Mouse (Mus musculus): ENCODE measurements around the gene B3galt1. TPM values are rescaled to one million over a fixed set of nuclear protein-coding genes. Genes with fewer than 3 reads are reported as not detected.

The B3galt1 gene
- total RNA-seq, 2 experiments from 2014 or later = 92.2 to 94.0 TPM

DNA sequence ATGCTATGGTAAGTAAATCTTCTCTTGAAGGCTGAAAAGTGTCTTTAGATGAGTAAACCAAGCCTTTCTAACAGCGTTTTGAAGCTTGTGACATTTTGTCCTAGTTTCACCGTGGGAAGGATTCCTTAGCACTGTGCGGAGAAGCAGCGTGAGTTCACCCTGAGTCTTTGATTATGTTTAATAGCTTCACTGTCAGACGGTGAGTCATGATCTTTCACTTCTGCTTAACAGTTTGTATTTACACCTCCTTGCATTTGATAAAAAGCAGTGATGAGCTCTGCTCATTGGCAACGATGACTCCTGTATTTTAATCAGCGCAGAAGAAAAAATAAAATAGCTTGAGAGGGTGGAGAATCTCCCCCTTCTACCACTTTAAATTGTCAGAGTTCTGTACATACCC is 440.0 kb downstream of the B3galt1 start:
- intact Hi-C loops (cut with DNase I) = no loop called here
- DNase-seq (ENCODE audit: low spot score in 2 of 2) = peak; percentile 24 to 61

DNA sequence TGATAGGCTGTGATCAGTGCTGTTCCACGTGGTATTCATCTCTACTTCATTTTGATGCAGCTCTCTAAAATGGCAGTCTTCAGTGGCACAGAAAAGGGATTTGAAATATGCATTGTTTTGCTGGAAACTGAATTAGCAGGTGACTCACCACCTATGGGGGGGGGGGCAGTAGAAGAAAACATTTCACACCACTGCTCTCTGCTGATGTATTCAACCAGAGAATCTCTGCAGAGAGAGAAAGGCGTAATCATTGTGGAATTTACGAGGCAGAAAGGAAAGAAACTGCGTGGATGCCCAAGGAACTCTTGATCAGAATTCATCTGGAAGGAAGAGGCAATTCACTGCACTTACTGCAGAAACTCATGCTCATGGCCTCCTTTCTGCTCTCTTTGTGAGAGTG is 445.7 kb downstream of the B3galt1 start:
- intact Hi-C loops (cut with DNase I) = no loop called here
- DNase-seq (ENCODE audit: low spot score in 2 of 2) = peak in 1 of 2 experiments; percentile 13

DNA sequence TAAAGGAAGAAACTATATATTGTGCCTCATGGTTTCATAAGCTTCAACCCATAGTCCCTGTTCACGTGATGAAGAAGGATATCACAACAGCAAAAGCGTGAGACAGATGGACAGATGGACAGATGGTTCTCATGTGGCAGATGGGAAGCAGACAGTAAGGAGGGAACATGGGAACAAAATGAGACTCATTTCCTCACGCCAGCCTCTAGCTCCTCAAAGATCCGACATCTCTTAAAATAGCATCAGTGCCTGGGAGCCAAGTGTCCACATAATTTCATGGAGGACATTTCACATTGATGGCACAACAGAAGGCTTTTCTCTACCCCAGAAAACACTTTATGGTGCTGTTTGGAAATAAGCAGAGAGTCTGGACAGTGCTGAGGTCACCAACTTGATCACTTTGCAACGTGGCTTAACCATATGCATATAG is 454.6 kb downstream of the B3galt1 start:
- peak in 1 of 2 experiments; percentile 75 for DNase-seq (ENCODE audit: low spot score in 2 of 2)
- intact Hi-C loops (cut with DNase I) = no loop called here

DNA sequence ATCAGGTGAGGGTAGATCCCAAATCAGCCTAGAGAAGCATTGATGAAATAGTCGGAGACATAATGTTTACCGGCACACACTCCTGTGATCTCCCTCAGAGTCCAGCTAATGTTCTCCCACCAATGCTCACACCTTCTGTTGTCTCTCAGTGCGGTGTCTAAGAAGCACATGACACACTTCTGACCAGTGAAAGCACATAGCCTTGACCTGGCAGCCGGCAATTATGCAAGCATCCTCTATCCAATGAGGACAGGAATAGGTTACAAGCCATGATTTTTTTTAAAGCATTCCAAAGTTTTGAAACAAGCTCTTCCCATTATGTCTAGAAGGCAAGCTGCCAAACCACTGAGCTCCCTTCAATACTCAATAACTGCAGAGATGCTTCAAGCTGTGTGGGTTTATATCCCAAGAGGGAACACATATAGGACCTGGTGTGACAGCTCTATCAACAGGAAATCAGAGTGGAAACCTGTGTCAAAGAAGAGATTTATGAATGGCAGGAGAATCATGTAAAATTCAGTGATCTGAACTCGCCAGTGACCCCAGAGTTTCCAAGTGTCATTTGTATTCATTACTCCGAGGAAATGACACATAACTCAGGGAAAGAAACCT is 456.0 kb downstream of the B3galt1 start:
- DNase-seq (ENCODE audit: low spot score in 2 of 2) = no peak
- intact Hi-C loops (cut with DNase I) = no loop called here

DNA sequence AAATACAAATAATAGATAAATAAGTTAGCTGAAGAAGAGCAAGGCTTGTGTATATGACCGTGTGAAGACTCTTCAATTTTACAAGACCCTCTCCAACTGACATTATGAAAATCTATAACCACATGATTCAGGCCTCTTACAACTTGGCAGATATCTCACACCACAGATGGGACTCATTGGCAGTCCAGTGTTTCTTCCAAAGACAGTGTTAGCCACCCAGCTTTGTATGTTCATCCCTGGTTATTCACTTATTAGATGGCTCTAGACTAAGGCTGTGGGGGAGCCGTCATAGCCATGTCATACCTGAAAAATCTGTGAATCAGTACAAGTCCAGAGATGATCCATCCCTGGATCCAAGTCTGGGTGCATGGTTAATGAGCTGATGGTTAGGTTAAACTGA is 463.1 kb downstream of the B3galt1 start:
- intact Hi-C loops (cut with DNase I) = no loop called here

DNA sequence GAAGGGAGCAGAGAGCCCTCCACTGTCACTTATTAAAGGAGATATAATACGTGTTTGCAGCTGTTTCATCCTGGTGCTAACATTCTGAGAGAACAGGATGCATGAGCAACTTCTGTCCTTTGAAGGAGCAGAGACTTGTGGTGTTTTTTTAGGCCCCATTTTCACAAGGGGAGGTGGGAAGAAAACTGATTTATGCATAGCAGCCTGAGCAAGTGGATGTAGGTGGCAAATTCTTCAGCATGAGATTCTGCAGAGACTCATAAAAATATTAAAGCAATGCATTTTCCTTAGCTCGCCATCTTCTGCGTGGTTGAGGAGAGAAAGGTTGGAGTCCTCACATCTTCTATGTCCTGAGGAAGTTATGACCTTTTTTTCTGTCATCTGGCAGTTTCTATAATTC is 469.0 kb downstream of the B3galt1 start:
- intact Hi-C loops (cut with DNase I) = loop anchor here (10.0 kb wide), 1 partner anchor 270 kb away; no protein-coding TSS in a partner anchor
- DNase-seq (ENCODE audit: low spot score in 2 of 2) = peak; percentile 35 to 92

More for the DNA sequence above, 463.1 kb downstream of the B3galt1 start:
- DNase-seq (ENCODE audit: low spot score in 2 of 2) = no peak

DNA sequence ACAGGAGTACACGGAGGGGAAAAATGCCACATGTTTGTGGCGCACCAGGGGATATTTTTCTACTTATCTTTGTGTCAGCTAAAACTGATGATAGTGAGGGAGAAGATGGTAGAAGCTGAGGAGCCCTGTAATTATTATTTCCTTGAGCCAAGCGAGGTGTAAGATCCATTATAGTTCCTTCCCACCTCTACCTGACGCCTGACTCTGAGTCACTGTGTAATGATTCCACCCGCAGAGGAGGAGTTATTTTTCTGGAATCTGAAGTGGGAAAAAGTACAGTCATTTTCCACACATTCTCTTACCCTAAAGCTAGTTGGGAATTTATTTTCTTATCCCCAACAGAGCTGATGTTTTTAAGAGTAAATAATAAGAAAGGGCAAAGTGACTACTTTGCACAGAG is 475.1 kb downstream of the B3galt1 start:
- peak in 1 of 2 experiments; percentile 76 for DNase-seq (ENCODE audit: low spot score in 2 of 2)
- intact Hi-C loops (cut with DNase I) = no loop called here

DNA sequence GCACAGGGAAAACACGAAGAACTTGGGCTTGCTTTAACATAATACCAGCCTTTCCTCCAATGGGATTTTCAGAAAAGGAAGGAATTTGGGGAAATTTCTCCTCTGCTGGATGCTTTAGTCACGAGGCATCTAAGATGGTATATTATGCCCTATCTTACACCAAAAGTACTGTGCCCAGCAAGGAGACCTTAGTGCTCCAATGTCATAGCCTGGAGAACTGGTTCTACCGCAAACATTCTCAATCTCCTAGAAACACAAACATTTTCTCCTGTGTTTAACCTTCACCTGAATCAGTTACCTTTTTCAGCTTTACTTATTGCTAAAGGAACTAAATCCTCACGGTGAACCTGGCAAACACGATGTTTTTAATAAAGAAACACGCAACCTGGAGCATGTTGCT is 486.8 kb downstream of the B3galt1 start:
- DNase-seq (ENCODE audit: low spot score in 2 of 2) = no peak
- intact Hi-C loops (cut with DNase I) = no loop called here

DNA sequence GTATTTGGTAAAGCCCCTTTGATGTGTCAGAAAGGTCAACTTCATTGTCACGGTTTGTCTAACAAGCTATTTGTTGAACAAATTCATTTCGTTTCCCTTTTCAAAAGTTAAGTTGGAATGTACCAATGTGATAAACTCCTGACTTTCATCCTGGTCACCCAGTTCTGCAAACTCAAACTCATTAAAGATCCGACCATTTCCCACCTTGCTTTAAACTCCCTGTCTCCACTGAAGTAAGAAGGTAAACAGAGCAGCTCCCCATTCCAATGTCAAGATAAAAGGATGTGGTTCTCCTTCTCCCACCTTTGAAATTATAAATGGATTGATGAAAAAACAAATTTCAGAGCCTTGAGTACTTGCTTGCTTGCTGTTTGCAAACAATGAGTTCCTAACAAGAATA is 487.6 kb downstream of the B3galt1 start:
- no peak for DNase-seq (ENCODE audit: low spot score in 2 of 2)
- intact Hi-C loops (cut with DNase I) = no loop called here

DNA sequence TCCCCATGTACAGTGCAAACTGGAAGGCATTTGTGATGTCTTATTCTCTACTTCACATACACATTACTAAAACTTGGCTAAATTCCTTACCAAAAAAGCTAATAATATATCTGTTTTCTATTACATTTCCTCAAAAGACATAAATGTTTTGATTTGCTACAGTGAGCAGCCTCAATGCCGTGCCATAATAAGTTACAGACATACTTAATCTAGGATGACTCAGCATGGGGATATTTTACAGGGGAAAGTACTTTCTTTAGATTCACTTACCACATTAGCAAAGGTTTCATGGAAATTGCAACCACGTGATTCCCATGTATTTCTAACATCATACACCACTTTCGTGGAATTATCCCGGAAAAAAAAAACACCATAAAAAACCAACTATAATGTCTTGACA is 495.7 kb downstream of the B3galt1 start:
- no peak for DNase-seq (ENCODE audit: low spot score in 2 of 2)

DNA sequence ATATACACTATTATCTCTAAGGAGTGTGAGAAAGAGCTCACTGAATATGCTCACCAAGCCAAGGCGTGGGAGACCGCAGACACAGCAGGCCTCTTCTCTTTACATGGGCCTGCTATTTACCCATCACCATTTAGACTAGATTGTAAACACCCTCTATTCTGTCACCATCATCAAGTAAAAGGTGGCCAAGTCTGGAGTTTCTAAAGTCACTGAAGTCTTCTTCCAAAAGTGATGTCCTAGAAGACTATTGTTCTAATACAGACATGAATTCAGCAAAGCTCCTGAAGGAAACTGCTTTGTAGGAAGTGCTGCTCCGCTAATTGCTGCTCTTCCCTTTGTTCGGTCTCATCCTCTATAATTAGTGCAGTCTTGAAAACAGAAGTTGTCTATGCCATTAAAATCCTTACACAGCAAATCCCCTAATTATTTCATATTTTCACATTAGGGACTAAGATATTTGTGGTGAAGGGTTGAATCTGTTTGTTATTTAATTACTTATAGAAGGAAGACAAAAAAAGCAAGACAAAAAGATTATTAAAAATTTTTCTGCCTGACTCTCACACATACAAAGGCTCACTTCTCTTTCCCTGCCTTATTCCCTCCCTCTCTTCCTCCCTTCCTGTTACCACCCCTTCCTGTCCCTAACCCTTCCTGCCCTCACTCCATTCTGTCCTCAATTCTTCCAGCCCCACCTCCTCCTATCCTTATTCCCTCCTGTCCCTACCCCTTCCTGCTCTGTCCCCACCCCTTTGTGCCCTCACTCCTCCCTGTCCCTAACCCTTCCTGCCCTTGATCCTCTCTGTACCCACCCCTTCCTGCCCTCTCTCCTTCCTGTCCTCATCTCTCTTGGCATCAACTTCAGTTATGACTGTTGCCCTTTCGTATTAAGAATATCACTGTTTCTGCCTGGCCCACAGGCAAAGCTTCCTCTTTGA is 514.0 kb downstream of the B3galt1 start:
- intact Hi-C loops (cut with DNase I) = no loop called here
- DNase-seq (ENCODE audit: low spot score in 2 of 2) = no peak

More for the DNA sequence above, 495.7 kb downstream of the B3galt1 start:
- intact Hi-C loops (cut with DNase I) = no loop called here

DNA sequence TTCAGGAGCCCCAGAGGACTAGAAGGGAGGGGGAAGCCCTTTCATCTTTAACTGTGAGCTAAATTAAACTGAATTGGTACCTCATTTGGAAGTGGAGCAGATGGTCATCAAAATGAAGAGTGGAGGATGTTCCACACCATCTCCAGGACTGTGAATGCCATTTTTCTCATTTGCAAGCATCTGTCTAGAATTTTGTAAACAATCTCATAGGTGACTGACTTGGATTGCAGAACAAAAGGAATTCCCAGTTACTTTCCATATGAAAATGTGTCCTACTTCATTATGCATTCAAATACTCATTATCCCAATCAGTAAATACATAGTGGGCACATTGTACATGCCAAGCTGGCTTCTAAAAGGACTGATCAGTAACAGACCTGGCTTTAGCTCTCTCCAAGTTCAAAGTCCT is 515.2 kb downstream of the B3galt1 start:
- intact Hi-C loops (cut with DNase I) = no loop called here
- DNase-seq (ENCODE audit: low spot score in 2 of 2) = peak in 1 of 2 experiments; percentile 64

DNA sequence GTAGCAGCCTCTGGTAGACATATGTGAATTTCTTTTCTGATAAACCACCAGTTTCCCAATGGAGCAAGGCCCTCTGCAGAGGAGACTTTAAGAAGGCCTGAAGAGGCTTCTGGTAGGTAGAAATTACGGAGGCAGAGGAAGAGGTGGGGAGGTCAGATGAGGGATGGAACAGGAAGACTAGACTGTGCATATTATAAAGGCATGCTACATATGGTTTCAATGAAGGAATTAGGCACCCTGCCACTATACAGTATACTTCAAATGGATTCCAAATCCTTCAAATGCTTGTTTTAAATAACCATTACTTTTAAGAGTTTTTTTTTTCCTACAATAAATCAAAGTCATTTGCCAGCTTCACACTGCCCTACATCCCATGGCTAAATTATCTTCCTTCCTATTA is 518.8 kb downstream of the B3galt1 start:
- intact Hi-C loops (cut with DNase I) = no loop called here
- no peak for DNase-seq (ENCODE audit: low spot score in 2 of 2)

DNA sequence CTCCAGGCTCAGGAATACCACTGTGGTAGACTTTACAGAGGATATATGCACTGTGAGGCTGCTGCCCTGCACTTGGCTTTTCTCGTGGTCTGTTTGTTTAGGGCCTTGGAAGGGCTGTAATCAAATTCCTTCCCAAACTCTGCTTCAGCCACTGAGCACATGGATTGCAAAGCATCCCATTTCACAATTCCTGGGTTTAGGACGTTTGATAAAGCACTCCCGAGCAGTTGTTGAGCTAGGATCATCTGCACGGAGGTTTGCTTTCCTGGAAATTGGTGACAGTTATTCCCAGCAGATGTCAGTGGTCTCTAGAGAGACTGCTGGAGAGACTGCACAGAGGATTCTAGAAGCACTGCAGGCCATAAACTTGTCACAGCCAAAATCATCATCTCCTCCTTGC is 520.4 kb downstream of the B3galt1 start:
- no peak for DNase-seq (ENCODE audit: low spot score in 2 of 2)
- intact Hi-C loops (cut with DNase I) = no loop called here

DNA sequence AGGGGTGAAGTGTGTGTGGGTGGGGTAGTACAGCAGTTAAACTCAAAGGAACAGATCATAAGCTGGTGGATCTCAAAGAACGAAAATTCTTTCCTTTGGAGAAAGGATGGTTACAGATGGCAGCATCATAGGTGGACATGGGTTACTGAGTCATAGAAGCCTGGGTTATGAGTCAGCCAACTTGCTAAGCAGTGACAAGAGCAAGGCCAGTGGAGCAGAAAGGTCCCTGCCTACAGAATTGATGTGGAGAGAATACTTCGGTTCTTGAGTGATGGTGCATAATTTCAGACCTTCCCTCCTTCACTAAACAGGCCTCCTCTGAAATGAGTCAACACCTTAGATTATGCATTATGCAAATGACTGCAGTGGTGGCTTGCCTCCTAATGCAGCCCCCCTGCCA is 525.9 kb downstream of the B3galt1 start:
- intact Hi-C loops (cut with DNase I) = no loop called here
- DNase-seq (ENCODE audit: low spot score in 2 of 2) = no peak

DNA sequence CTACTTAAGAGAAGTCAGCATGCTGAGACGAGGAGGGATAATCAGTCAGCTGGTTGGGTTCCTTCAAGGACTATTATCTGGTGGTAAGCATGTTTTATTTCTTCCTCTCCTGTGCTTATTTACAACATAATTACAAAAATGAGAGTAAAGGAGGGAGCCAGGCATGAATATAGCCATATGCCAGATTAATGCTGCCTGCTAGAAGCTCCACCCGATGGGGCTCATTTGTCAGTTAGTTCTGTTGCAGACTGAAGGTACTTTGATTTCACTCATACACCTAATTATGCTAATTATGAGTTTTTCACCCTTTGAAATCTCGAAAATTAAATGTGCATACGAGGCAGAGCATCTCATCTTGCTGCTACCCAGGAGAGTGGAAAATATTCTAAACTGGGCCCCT is 539.0 kb downstream of the B3galt1 start:
- intact Hi-C loops (cut with DNase I) = no loop called here
- no peak for DNase-seq (ENCODE audit: low spot score in 2 of 2)

DNA sequence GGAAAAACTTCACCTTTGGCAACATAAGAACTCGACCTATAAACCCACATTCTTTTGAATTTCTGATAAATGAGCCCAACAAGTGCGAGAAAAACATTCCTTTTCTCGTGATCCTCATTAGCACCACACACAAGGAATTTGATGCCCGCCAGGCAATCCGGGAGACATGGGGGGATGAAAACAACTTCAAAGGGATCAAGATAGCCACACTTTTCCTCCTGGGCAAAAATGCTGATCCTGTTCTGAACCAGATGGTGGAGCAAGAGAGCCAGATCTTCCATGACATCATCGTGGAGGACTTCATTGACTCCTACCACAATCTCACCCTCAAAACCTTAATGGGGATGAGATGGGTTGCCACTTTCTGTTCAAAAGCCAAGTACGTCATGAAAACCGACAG is 552.4 kb downstream of the B3galt1 start:
- intact Hi-C loops (cut with DNase I) = no loop called here
- DNase-seq (ENCODE audit: low spot score in 2 of 2) = no peak

DNA sequence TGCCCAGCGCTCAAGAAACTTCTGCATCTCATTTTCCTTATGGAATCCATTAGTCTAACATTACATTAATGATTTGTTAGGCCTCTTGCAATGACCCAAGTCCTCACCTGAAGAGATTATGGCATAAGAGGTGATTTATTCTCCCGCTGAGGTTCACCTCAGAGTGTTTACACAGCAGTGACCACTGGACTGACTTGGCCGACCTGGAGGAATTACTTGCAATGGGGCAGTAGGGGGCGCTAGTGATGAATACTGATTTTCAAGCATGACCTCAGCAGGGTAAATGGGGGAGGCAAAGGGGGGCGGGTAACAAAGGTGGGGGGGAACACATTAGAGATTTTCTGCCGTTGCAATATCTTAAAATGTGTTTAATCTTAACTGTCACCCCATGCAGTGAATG is 559.1 kb downstream of the B3galt1 start:
- no peak for DNase-seq (ENCODE audit: low spot score in 2 of 2)
- intact Hi-C loops (cut with DNase I) = no loop called here

DNA sequence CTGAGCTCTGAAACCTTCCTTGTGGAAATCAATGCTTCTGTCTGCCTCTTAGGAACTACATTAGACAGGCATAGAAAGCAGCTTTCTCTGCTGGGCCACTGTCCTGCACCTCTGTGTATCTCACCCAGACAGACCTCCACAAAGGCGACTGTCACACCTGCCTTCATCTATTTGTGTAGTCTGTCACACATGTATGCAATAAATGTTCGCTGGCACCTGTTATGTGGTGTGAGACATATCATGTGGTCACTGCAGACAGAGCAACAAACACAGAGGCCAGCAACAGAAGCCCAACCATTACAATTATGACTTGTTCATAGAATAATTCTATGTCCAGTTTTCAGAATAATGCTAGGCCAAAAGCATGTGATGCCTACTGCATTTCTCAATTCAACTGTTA is 575.4 kb downstream of the B3galt1 start:
- intact Hi-C loops (cut with DNase I) = no loop called here
- DNase-seq (ENCODE audit: low spot score in 2 of 2) = no peak

DNA sequence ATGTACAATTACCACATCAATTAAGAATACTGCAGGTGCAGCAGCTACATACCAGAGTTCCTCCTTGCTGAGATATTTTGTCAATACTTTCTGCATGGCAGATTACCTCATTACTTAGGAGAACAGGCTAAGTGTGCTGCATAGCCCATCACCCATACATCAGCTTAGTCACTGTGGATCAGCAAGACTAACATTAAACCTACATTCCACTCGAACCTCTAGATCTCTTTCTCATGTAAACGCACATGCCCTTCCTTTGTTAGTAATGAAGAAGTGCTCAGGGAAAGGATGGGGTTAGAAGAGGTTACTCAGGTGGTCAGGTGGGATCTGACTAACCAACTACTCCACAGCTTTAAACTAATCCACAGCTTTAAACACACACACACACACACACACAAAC is 577.6 kb downstream of the B3galt1 start:
- intact Hi-C loops (cut with DNase I) = no loop called here

DNA sequence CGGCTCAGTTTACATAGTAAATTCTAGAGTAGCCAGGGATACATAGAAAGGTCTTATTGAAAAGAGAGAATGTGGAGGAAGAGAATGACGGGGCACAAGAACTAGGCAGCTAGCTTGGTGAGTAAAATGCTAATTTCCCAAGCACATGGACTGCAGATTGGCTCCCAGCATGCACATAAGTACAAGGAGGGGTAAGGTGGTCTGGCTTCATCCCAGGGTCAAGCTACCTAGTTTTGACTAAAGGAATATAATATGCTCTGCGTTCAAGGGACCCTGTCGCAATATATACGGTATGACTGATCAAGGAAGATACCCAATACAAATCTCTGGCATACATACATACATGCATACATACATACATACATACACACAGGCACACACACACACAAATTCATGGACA is 594.1 kb downstream of the B3galt1 start:
- no peak for DNase-seq (ENCODE audit: low spot score in 2 of 2)
- intact Hi-C loops (cut with DNase I) = no loop called here

More for the DNA sequence above, 577.6 kb downstream of the B3galt1 start:
- no peak for DNase-seq (ENCODE audit: low spot score in 2 of 2)

Measured in left cerebral cortex, postnatal 25 days (tissue).